Mouse (Mus musculus) embryonic facial prominence, embryonic 14.5 days (tissue): ENCODE measurements around the gene Camk2g. TPM values are rescaled to one million over a fixed set of nuclear protein-coding genes. Genes with fewer than 3 reads are reported as not detected.

Experiments used
- ATAC-seq: fragments of 200-750 bp; cut with Nextera tagmentation; 2 replicates; pipeline ENCODE4 v1.8.0; 2017; ENCODE audit warnings: low read depth, moderate number of reproducible peaks, moderate TSS enrichment
- DNase-seq: peaks from one replicate; pipeline ENCODE4 v3.0.0-alpha.2; 2015; ENCODE audit warnings: low spot score
- H3K27ac ChIP-seq: fragments of 300-500 bp; sonication (generic); replicated peaks from 2 replicates; pipeline ENCODE4 v1.5.1; 2014; ENCODE audit warnings: low read depth, mild to moderate bottlenecking, low read length, moderate library complexity
- H3K27me3 ChIP-seq: fragments of 300-500 bp; sonication (generic); replicated peaks from 2 replicates; pipeline ENCODE4 v1.6.1; 2014; ENCODE audit warnings: low read length; ENCODE audit not compliant: control insufficient read depth, insufficient read depth
- H3K36me3 ChIP-seq: fragments of 300-500 bp; sonication (generic); 2 replicates; pipeline ENCODE4 v1.6.1; 2014; ENCODE audit warnings: low read length, mixed read lengths; ENCODE audit not compliant: control insufficient read depth, insufficient read depth
- H3K4me1 ChIP-seq: fragments of 300-500 bp; sonication (generic); 2 replicates; pipeline ENCODE4 v1.6.1; 2014; ENCODE audit warnings: antibody characterized with exemption, low read length; ENCODE audit not compliant: control insufficient read depth, insufficient read depth
- H3K4me2 ChIP-seq: fragments of 300-500 bp; sonication (generic); 2 replicates; pipeline ENCODE4 v1.6.1; 2014; ENCODE audit warnings: low read depth, mild to moderate bottlenecking, low read length, moderate library complexity, mixed read lengths
- H3K4me3 ChIP-seq: fragments of 300-500 bp; sonication (generic); 2 replicates; pipeline ENCODE4 v1.5.1; 2014; ENCODE audit warnings: low read depth, mild to moderate bottlenecking, low read length
- H3K9ac ChIP-seq: fragments of 300-500 bp; sonication (generic); 2 replicates; pipeline ENCODE4 v1.6.1; 2014; ENCODE audit warnings: low read depth, mild to moderate bottlenecking, low read length, moderate library complexity, mixed read lengths
- H3K9me3 ChIP-seq: fragments of 300-500 bp; sonication (generic); 2 replicates; pipeline ENCODE4 v1.6.1; 2016; ENCODE audit warnings: low read length; ENCODE audit not compliant: control insufficient read depth
- WGBS: fragments of 180-500 bp; shearing (Covaris S2); extraction: QIAGEN DNeasy Blood & Tissue Kit; methylation state at CpG from one replicate; pipeline ENCODE4 v1.1.7; 2014; 5-methylcytosine and 5-hydroxymethylcytosine counted together
- polyA plus RNA-seq: library from polyadenylated mRNA; unstranded; fragments of >200 nt; fragmentation: Nextera tagmentation; extraction: Ambion mirVana; gene quantifications from 2 replicates; pipeline ENCODE4 v1.2.1, GENCODE M21; 2014

Camk2g gene
- polyA plus RNA-seq, 1 experiment from 2014 or later, result 54.6 TPM

GRCm38 (mm10) chr14:20772808-20773207 is 21.1 kb downstream of the Camk2g start:
- Histone ChIP-seq H3K9me3 (no peaks in the 10 kb centered on the region), H3K36me3 (peaks cover 52% of the 10 kb centered on the region), H3K4me3 (no peak overlapping the region), H3K27ac (no peak overlapping the region), H3K4me2 (no peak overlapping the region), H3K9ac (no peak overlapping the region), H3K4me1 (peaks cover 5% of the 10 kb centered on the region; the same call in 1 of the 2 replicates), H3K27me3 (no peaks in the 10 kb centered on the region)
- DNase-seq (no peak), ATAC-seq (no peak)
- WGBS, result 76% methylated on average over 6 of the region's 6 CpGs

DNA sequence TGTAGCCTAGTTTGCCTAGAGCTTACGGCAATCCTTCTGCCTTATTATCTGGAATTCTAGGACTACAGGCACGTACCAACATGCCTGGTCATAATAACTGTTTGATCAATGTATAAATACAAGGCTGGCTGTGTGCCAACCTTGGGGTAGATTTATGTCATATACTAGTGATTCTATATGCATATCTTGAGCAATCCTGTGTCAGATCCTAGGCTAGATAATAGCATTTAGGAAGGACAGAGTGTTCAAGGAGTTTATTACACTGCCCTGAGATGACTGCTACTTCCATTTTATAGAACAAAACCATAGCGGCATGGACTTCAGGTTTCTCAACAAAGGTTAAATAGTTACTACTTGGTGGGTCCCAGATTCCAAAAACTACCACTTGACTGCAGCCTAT is 21.9 kb downstream of the Camk2g start:
- ATAC-seq (no peak), DNase-seq (no peak)
- 84% methylated on average over 3 of the region's 3 CpGs for WGBS
- Histone ChIP-seq H3K9ac (no peak overlapping the region), H3K4me1 (peaks cover 5% of the 10 kb centered on the region; the same call in 1 of the 2 replicates), H3K36me3 (peaks cover 44% of the 10 kb centered on the region), H3K27me3 (no peaks in the 10 kb centered on the region), H3K9me3 (no peaks in the 10 kb centered on the region), H3K27ac (no peak overlapping the region), H3K4me3 (no peak overlapping the region), H3K4me2 (no peak overlapping the region)

DNA sequence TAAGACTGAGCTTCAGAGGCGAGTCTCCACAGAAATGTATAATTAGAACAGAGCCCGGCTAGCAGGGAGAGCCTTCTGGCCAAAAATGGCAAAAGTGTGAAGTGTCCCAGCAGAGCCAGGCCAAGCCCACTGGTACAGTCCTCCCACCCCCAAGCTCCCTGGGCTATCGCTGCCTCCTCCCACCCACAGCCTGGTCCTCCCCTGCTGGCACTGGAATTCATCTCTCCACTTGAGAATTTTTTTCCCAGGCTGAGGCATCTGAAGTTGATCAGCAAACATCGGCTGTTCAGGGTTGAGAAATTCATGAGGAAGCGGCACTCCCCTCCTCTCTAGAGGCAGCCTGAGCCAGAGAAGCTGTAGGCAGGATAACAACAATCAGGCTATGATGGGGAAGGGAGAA is 25.3 kb downstream of the Camk2g start:
- H3K9ac ChIP-seq, result peak overlapping the region; percentile 19; the same call in 1 of the 2 replicates
- DNase-seq, result peak; percentile 42
- H3K27me3 ChIP-seq, result no peaks in the 10 kb centered on the region
- H3K27ac ChIP-seq, result no peak overlapping the region
- H3K4me3 ChIP-seq, result no peak overlapping the region
- no peak overlapping the region for H3K4me2 ChIP-seq
- H3K4me1 ChIP-seq, result peaks cover 5% of the 10 kb centered on the region; the same call in 1 of the 2 replicates
- 59% methylated on average over 5 of the region's 5 CpGs for WGBS
- H3K36me3 ChIP-seq, result peaks cover 60% of the 10 kb centered on the region
- no peak for ATAC-seq
- H3K9me3 ChIP-seq, result no peaks in the 10 kb centered on the region

- DNase-seq (no peak), ATAC-seq (no peak)
- 89% methylated on average over 7 of the region's 7 CpGs for WGBS
- peaks cover 66% of the 10 kb centered on the region for H3K36me3 ChIP-seq
- peaks cover 5% of the 10 kb centered on the region; the same call in 1 of the 2 replicates for H3K4me1 ChIP-seq
- no peak overlapping the region for H3K9ac ChIP-seq
- no peaks in the 10 kb centered on the region for H3K9me3 ChIP-seq
- H3K27ac ChIP-seq, result no peak overlapping the region
- no peaks in the 10 kb centered on the region for H3K27me3 ChIP-seq
- H3K4me3 ChIP-seq, result no peak overlapping the region
- no peak overlapping the region for H3K4me2 ChIP-seq
Observed at GRCm38 (mm10) chr14:20767936-20768335, 26.0 kb downstream of the Camk2g start.

- WGBS, result 21% methylated on average over 11 of the region's 12 CpGs
- Histone ChIP-seq H3K36me3 (peaks cover 70% of the 10 kb centered on the region), H3K27me3 (no peaks in the 10 kb centered on the region), H3K4me2 (no peak overlapping the region), H3K9me3 (no peaks in the 10 kb centered on the region), H3K27ac (peak overlapping the region; percentile 21; the same call in 1 of the 2 replicates), H3K9ac (no peak overlapping the region), H3K4me1 (peaks cover 5% of the 10 kb centered on the region; the same call in 1 of the 2 replicates), H3K4me3 (no peak overlapping the region)
- DNase-seq (peak; percentile 89), ATAC-seq (peak; percentile 87)
Observed at GRCm38 (mm10) chr14:20765642-20766258, 28.1 kb downstream of the Camk2g start.

DNA sequence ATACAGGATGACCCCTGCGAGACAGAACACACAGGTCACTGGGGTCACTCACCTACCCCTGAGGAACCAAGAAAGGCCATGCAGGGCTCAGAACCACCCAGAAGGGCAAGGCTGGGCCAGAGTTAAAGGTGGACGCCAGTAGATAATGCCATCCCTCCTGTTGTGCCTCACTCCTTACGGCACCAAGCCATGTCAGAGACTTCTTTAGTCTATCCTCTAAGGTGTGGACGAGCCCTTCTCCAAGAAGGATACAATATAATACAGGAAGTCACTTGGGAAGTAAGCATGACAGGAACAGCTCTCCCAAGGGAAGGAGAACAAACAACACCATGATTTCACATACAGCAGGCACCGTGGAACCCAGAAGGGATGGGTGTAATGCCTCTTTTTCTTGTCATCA is 28.9 kb downstream of the Camk2g start:
- ATAC-seq, result no peak
- 87% methylated on average over 5 of the region's 5 CpGs for WGBS

GRCm38 (mm10) chr14:20758768-20759435 is 35.0 kb downstream of the Camk2g start:
- WGBS, result 77% methylated on average over 8 of the region's 8 CpGs
- Histone ChIP-seq H3K36me3 (peaks cover 91% of the 10 kb centered on the region), H3K4me3 (no peak overlapping the region), H3K4me1 (no peaks in the 10 kb centered on the region), H3K27ac (no peak overlapping the region), H3K4me2 (no peak overlapping the region), H3K27me3 (no peaks in the 10 kb centered on the region), H3K9me3 (no peaks in the 10 kb centered on the region), H3K9ac (no peak overlapping the region)
- DNase-seq, result no peak
- no peak for ATAC-seq

More for the DNA sequence above, 28.9 kb downstream of the Camk2g start:
- Histone ChIP-seq H3K4me1 (peaks cover 5% of the 10 kb centered on the region; the same call in 1 of the 2 replicates), H3K4me2 (no peak overlapping the region), H3K9ac (no peak overlapping the region), H3K36me3 (peaks cover 71% of the 10 kb centered on the region), H3K9me3 (no peaks in the 10 kb centered on the region), H3K27ac (no peak overlapping the region), H3K27me3 (no peaks in the 10 kb centered on the region), H3K4me3 (no peak overlapping the region)
- DNase-seq, result no peak

DNA sequence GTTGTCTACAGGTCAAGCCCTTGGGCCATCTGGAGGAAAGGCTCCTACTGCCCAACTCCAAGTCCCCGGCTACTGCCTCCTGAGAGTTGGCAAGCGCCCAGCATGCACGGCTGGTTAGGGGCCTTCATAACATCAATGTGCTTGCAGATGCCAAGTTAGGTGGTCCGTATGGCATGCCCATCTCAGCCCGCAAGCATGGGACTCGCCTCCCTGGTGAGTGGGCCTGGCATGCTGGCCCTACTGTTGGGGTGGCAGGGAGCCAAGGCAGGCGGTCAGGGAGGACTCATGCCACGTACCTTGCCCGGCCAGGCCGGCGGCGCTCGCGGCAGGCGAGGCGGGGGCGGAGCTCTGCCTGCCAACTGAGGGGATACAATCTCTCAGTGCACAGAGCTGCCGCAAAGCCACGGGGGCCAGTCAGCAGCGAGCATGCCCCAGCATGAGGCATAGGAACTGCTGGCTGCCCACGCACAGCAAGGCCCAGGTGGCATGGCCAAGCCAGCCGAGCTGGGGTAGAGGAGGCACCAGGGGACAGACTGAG is 36.4 kb downstream of the Camk2g start:
- H3K9ac ChIP-seq, result no peak overlapping the region
- ATAC-seq, result no peak
- no peaks in the 10 kb centered on the region for H3K9me3 ChIP-seq
- DNase-seq, result no peak
- H3K36me3 ChIP-seq, result peaks cover 90% of the 10 kb centered on the region
- H3K4me3 ChIP-seq, result no peak overlapping the region
- no peak overlapping the region for H3K27ac ChIP-seq
- H3K4me2 ChIP-seq, result no peak overlapping the region
- 92% methylated on average over 20 of the region's 22 CpGs for WGBS
- H3K27me3 ChIP-seq, result no peaks in the 10 kb centered on the region
- H3K4me1 ChIP-seq, result no peaks in the 10 kb centered on the region
